Mouse (Mus musculus) forebrain, embryonic 13.5 days (tissue): ENCODE results near the gene Tmem120b. TPM values are rescaled to one million over a fixed set of nuclear protein-coding genes. Genes with fewer than 3 reads are reported as not detected.
A peak's percentile ranks its signal among the peaks of the same experiment; 100 is the strongest.
"Not testable (repeated sequence)": the region's sequence is repeated elsewhere in the genome, so short reads cannot be mapped to it uniquely, and the experiment has no call there.

Experiments used
- ATAC-seq: fragments of 200-750 bp; cut with Nextera tagmentation; 2 replicates; pipeline ENCODE4 v1.8.0; 2017
- H3K27ac ChIP-seq: fragments of 300-500 bp; sonication (generic); 2 replicates; pipeline ENCODE4 v1.5.1; 2015; ENCODE audit warnings: inconsistent platforms, mild to moderate bottlenecking, moderate library complexity
- H3K27me3 ChIP-seq: fragments of 300-500 bp; sonication (generic); 2 replicates; pipeline ENCODE4 v1.6.1; 2015; ENCODE audit warnings: mild to moderate bottlenecking, inconsistent platforms
- H3K36me3 ChIP-seq: fragments of 300-500 bp; sonication (generic); 2 replicates; pipeline ENCODE4 v1.6.1; 2015; ENCODE audit warnings: mild to moderate bottlenecking, inconsistent platforms; ENCODE audit not compliant: poor library complexity, severe bottlenecking
- H3K4me1 ChIP-seq: fragments of 300-500 bp; sonication (generic); 2 replicates; pipeline ENCODE4 v1.6.1; 2015; ENCODE audit warnings: inconsistent platforms
- H3K4me2 ChIP-seq: fragments of 300-500 bp; sonication (generic); 2 replicates; pipeline ENCODE4 v1.6.1; 2015; ENCODE audit warnings: inconsistent platforms, mild to moderate bottlenecking, moderate library complexity
- H3K4me3 ChIP-seq: fragments of 300-500 bp; sonication (generic); 2 replicates; pipeline ENCODE4 v1.5.1; 2015; ENCODE audit warnings: mild to moderate bottlenecking, inconsistent platforms
- H3K9ac ChIP-seq: fragments of 300-500 bp; sonication (generic); 2 replicates; pipeline ENCODE4 v1.6.1; 2015; ENCODE audit warnings: mild to moderate bottlenecking, inconsistent platforms
- H3K9me3 ChIP-seq: fragments of 300-500 bp; sonication (generic); replicated peaks from 2 replicates; pipeline ENCODE4 v1.6.1; 2016; ENCODE audit warnings: inconsistent platforms
- WGBS: fragments of 180-500 bp; shearing (Covaris S2); methylation state at CpG from one replicate; pipeline ENCODE4 v1.1.7; 2015; 5-methylcytosine and 5-hydroxymethylcytosine counted together
- polyA plus RNA-seq: library from polyadenylated mRNA; unstranded; fragments of >200 nt; fragmentation: Nextera tagmentation; extraction: Ambion mirVana; gene quantifications from 2 replicates; pipeline ENCODE4 v1.2.1, GENCODE M21; 2015

Gene Tmem120b
- polyA plus RNA-seq, 1 experiment from 2014 or later: 10.9 TPM

DNA sequence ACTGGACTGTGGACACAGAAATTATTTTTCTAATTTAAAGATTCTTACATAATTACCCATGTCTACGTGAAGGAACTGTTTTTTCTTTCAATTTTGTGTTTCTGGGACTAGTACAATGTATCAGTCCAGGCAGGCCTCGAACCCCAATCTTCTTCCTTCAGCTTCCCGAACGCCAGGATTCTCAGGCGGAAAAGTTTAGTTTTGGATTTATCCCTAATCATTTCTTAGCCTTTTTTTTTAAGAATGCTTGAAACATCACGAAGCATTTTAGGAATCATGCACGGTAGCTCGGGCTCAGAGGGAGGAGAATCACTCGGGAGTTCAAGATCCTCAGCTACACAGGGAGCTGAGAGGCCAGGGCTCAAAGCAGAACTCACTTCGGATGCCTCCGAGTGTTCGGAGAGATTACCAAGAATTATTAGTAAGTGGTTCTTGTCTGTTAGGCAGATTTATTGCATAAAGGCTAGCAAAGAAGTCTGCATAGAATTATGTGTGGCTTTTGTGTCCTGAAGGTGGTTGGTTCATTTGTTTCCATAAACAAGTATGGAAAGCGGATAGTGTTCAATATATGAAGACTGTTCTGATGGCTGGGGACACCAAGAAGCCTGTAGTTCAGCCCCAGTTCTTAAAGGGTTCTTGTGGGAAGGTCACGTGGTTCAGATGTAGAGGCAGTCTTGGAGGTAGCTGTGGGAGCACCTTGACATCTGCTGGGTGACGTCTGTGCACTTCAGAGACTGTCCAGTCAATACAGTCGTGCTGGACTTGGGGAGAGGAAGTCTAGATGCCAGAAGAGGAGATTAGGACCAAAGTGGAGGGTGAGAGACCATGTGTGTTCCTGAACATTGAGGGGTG is 9.7 kb upstream of the Tmem120b start:
- no peaks in the 10 kb centered on the region for H3K36me3 ChIP-seq
- H3K4me1 ChIP-seq: 0 out of 2 replicates have a peak, but pooled peaks cover 4% of the 10 kb centered on the region
- peak overlapping the region; percentile 51 for H3K9ac ChIP-seq
- no peak for ATAC-seq
- H3K27ac ChIP-seq: 0 out of 2 replicates have a peak overlapping the region, but pooled peaks have one; percentile 10
- H3K4me2 ChIP-seq: peak overlapping the region; percentile 53
- H3K27me3 ChIP-seq: no peaks in the 10 kb centered on the region
- peak overlapping the region; percentile 40 for H3K4me3 ChIP-seq
- no peaks in the 10 kb centered on the region for H3K9me3 ChIP-seq
- 46% methylated on average over 16 of the region's 16 CpGs for WGBS

DNA sequence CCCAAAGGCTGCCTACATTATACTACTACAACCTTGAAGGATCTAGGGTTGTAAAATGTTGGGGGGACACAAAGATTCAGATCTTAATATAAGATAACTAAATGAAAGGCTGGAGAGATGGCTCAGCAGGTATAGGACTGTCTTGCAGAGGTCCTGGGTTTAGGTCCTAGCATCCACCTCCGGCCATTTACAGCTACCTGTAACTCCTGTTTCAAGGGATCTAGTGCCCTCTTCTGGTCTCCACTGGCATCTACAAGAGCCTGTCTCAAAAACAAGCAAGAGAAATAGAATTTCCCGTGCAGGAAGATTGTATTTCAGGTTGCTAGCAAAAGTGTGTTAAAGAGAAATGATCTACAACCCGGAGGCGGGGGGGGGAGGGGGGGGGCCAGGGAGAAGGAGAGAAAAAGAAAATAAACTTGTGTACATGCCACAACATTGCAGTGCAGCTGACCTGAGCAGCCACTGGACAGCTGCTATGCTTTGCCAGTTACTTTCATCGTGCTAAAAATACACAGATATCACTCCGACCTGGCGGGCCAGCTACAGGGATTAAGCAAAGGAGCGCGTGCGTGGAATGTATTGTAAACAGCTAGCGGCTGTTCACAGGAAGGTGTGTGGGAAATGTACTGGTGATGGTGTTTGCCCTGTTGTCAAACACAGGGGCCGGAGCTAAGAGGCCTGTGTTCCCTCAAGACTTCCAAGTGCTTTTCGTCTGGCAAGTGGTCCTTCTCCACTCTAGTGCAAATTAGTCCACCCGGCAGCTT is 8.3 kb upstream of the Tmem120b start:
- no peaks in the 10 kb centered on the region for H3K27me3 ChIP-seq
- H3K4me1 ChIP-seq: 0 out of 2 replicates have a peak, but pooled peaks cover 4% of the 10 kb centered on the region
- H3K9me3 ChIP-seq: no peaks in the 10 kb centered on the region
- H3K27ac ChIP-seq: no peak overlapping the region
- no peak overlapping the region for H3K4me2 ChIP-seq
- 42% methylated on average over 14 of the region's 14 CpGs for WGBS
- ATAC-seq: no peak
- H3K4me3 ChIP-seq: no peak overlapping the region
- H3K9ac ChIP-seq: peak overlapping the region; percentile 0; the same call in 1 of the 2 replicates
- no peaks in the 10 kb centered on the region for H3K36me3 ChIP-seq

DNA sequence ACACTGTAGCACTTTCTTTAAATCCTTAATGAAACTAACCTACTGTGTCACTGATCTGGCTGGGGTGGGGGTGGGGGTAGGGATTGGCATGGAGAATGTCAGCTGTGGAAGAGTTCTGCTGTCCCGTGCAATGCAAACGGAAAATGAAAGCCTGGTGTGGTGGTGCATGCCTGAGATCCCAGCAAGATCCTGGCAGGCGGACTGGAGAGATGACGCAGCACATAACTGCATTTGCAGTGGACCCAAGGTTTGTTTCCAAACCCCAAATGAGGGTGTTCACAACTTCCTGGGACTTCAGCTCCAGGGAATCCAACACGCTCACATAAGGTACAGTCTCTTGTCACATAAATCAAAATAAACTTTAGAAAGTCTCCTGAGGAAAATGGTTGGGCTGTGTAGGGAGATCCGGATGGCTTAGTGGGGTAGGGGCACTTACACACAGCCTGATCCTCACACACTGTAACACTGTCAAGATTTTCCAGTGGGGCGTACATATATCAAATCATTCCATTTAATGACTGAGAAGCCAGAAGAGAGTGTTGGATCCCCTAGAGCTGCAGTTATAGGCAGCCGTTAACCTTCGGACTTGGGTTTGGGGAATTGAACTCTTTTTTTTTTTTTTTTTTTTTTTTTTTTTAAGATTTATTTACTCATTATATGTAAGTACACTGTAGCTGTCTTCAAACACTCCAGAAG is 7.4 kb upstream of the Tmem120b start:
- H3K4me3 ChIP-seq: no peak overlapping the region
- no peak overlapping the region for H3K4me2 ChIP-seq
- WGBS: 85% methylated on average over 9 of the region's 9 CpGs
- ATAC-seq: no peak
- no peaks in the 10 kb centered on the region for H3K36me3 ChIP-seq
- H3K9me3 ChIP-seq: no peaks in the 10 kb centered on the region
- 0 out of 2 replicates have a peak, but pooled peaks cover 4% of the 10 kb centered on the region for H3K4me1 ChIP-seq
- no peak overlapping the region for H3K27ac ChIP-seq
- peak overlapping the region; percentile 0; the same call in 1 of the 2 replicates for H3K9ac ChIP-seq
- H3K27me3 ChIP-seq: no peaks in the 10 kb centered on the region

- H3K4me1 ChIP-seq, H3K36me3 ChIP-seq, H3K4me3 ChIP-seq, H3K27me3 ChIP-seq, H3K4me2 ChIP-seq, H3K27ac ChIP-seq, H3K9ac ChIP-seq, ATAC-seq, H3K9me3 ChIP-seq: not testable (repeated sequence)
- WGBS: 83% methylated on average over 6 of the region's 6 CpGs
These were observed 6.8 kb upstream of the Tmem120b start for GRCm38 (mm10) chr5:123061402-123061749.

DNA sequence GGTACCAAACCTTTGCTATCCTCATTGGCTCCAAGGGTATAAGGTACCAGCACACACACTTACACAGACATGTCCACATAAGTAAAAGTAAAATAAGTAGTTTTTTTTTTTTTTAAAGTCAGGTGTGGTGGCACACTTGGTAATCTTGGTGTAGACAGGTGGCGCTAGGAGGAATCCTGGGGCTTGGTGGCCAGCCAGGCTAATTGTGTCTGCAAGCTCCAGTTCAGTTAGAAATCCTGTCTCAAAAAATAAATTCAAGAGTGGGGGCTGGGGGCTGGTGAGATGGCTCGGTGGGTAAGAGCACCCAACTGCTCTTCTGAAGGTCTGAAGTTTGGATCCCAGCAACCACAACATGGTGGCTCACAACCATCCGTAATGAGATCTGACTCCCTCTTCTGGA is 5.1 kb upstream of the Tmem120b start:
- Histone ChIP-seq H3K27ac (no peak overlapping the region), H3K4me2 (no peak overlapping the region), H3K9me3 (no peaks in the 10 kb centered on the region), H3K4me1 (0 out of 2 replicates have a peak, but pooled peaks cover 4% of the 10 kb centered on the region), H3K36me3 (no peaks in the 10 kb centered on the region), H3K27me3 (no peaks in the 10 kb centered on the region), H3K9ac (no peak overlapping the region), H3K4me3 (no peak overlapping the region)
- 90% methylated on average over 3 of the region's 3 CpGs for WGBS
- no peak for ATAC-seq

GRCm38 (mm10) chr5:123064207-123064606 is 4.0 kb upstream of the Tmem120b start:
- Histone ChIP-seq H3K27me3 (no peaks in the 10 kb centered on the region), H3K4me1 (no peaks in the 10 kb centered on the region), H3K4me3 (no peak overlapping the region), H3K27ac (no peak overlapping the region), H3K36me3 (no peaks in the 10 kb centered on the region), H3K4me2 (no peak overlapping the region), H3K9ac (no peak overlapping the region), H3K9me3 (no peaks in the 10 kb centered on the region)
- 27% methylated on average over 6 of the region's 6 CpGs for WGBS
- ATAC-seq: no peak; the same call in 1 of the 2 replicates

DNA sequence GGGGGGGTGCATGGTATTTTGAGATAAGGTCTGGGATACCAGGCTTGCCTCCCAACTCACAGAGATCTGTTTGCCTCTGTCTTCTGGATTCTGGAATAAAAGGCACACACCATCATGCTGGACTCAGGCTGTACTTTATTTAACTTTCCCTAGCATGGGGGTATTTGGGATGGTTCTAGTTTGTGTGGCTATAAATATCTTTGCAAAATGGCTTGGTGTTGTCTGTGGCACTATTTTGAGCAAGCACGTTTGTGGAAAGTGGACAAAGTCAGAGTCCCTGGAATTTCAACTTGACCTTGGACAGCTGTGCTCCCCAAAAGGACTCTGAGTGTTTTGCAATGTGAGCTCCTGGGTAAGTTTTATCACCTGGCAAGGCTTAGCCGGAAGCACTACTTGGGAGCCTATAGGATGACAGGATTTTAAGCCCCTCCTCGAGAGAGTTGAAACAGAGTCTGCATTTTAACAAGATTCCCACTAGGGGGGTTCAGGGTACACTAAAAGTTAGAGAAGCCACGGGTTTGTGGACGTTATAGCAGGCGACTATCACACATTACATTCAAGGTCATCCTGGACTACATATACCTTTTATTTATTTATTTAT is 720 bp upstream of the Tmem120b start:
- H3K9me3 ChIP-seq: no peaks in the 10 kb centered on the region
- H3K4me1 ChIP-seq: no peaks in the 10 kb centered on the region
- ATAC-seq: no peak
- H3K9ac ChIP-seq: no peak overlapping the region
- H3K4me3 ChIP-seq: no peak overlapping the region
- H3K36me3 ChIP-seq: no peaks in the 10 kb centered on the region
- no peaks in the 10 kb centered on the region for H3K27me3 ChIP-seq
- WGBS: 33% methylated on average over 6 of the region's 6 CpGs
- H3K4me2 ChIP-seq: no peak overlapping the region
- H3K27ac ChIP-seq: no peak overlapping the region

DNA sequence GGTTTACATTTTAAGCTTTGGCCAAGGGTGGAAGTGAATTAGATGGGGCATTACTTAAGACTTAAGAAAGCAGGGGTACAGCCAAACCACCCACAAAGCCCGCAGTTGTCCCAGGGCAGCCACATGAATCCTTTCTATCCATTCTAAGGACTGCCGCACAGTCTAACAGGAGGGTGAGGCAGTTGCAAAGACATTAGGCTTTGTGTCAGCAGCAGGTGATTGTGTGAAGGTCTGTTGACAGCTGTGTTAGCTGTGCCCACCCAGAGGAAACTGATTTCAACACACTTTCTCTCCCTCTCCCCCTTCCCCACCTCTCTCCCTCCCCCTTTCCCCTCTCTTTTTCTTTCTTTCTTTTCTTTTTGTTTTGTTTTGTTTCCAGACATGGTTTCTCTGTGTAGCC is 499 bp downstream of the Tmem120b start:
- H3K27ac ChIP-seq: no peak overlapping the region
- no peak overlapping the region for H3K9ac ChIP-seq
- H3K4me2 ChIP-seq: no peak overlapping the region
- H3K4me3 ChIP-seq: no peak overlapping the region
- H3K27me3 ChIP-seq: no peaks in the 10 kb centered on the region
- no peaks in the 10 kb centered on the region for H3K36me3 ChIP-seq
- H3K9me3 ChIP-seq: no peaks in the 10 kb centered on the region
- WGBS: 93% methylated on average over 2 of the region's 2 CpGs
- no peaks in the 10 kb centered on the region for H3K4me1 ChIP-seq
- no peak for ATAC-seq

- Histone ChIP-seq H3K27ac (no peak overlapping the region), H3K9me3 (no peaks in the 10 kb centered on the region; the same call in 1 of the 2 replicates), H3K4me1 (peaks cover 25% of the 10 kb centered on the region), H3K9ac (peak overlapping the region; percentile 79), H3K4me2 (peak overlapping the region; percentile 98), H3K4me3 (peak overlapping the region; percentile 70), H3K36me3 (no peaks in the 10 kb centered on the region), H3K27me3 (peaks cover 3% of the 10 kb centered on the region; the same call in 1 of the 2 replicates)
- ATAC-seq: peak; percentile 95
- WGBS: 9% methylated on average over 45 of the region's 45 CpGs
These were observed 7.6 kb downstream of the Tmem120b start for GRCm38 (mm10) chr5:123075576-123076418.

DNA sequence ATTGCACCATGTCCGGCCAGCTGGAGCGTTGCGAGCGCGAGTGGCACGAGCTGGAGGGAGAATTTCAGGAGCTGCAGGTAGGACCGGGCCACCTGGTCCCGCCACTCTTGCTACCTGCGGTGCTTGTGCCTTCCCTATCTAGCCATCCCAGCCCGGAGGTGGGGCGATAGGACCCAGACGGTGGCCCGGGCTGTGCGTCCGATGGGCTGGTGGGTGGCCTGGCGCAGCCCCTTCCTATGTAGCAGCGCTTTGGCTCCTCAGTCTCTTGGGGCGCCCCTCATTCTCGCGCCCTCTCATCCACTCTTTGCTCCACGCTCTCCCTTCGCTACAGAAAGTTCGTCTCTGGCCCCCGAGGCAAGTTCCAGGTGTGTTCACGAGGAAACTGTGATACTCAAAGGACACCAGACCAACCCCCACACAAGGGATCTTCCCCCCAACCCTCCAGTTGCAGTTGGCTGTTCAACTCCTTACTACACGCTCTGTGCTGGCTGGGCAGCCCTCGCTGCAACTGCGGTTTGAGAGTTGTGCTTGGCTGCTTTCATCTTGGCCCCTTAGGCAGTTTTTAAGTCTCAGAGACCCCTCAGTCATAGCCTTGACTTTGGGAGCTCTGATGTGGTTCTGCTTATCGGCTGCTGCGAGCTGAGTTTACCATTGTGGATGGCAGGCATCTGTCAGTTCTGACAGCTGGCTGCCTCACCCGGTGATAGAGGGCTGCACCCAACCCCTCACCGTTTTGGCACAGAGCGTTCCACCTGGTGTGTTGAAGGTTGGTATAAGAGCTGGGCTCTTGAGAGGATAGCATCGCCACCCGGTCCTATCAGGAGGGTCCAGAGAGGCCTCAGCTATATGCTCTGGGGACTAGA is 8.4 kb downstream of the Tmem120b start:
- H3K4me1 ChIP-seq: peaks cover 25% of the 10 kb centered on the region
- H3K27ac ChIP-seq: no peak overlapping the region
- ATAC-seq: peak; percentile 76
- peak overlapping the region; percentile 98 for H3K4me2 ChIP-seq
- H3K9me3 ChIP-seq: no peaks in the 10 kb centered on the region; the same call in 1 of the 2 replicates
- H3K9ac ChIP-seq: peak overlapping the region; percentile 79
- WGBS: 4% methylated on average over 35 of the region's 35 CpGs
- peak overlapping the region; percentile 70 for H3K4me3 ChIP-seq
- peaks cover 3% of the 10 kb centered on the region; the same call in 1 of the 2 replicates for H3K27me3 ChIP-seq
- no peaks in the 10 kb centered on the region for H3K36me3 ChIP-seq
